Mouse (Mus musculus) activated CD4-positive, CD25-positive, alpha-beta regulatory T cell, adult 9 weeks (primary cell): ENCODE data around the gene Bms1. TPM values are rescaled to one million over a fixed set of nuclear protein-coding genes. Genes with fewer than 3 reads are reported as not detected.

Experiments used
- polyA plus RNA-seq: library from polyadenylated mRNA; unstranded; fragments of 100-300 nt; shearing (Covaris generic); gene quantifications from one replicate; pipeline ENCODE4 v1.2.1, GENCODE M21; 2017

The Bms1 gene
- polyA plus RNA-seq, result 70.8 TPM

DNA sequence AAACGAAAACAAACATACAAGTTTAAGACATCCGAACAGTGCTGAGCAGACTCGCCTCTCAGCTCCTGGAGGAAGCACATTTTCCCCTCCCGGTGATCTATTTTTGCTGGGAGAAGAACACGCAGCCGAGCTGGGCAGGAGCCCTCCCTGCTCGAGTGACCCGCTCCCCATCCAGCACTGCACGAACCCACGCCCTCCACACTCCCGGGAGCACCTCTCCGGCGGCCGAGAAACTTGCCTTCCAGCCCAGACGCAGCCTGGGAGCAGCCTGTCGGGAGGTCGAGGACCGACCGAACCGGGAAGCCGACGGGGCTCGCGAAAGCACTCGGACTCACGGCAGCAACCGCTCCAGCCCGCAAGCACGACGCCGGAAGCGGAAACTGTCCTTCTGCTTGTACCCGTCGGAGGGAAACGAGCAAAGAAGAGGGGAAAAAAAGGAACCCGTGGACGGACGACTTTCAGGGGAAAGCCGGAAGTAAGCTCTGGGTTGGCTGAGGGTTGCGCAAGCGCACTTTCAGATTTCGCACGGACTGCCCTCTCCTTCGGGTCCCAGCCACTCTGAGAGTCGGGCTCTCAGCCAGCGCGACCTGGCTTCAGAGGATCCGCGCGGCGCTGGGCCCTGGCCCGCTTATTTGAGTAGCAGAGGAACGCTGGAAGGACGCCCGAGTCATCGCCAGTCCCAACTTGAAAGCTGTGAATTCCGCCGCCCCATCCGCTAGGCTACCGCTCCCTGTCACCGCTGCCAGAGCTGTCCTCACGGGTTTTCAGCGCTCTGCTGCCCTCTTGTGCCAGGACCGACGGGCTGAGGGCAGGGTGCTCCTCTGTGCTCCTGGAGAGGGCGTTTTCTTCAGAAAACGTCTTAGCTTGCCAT lies at the start of gene Bms1:
Gene Bms1, minus strand, starts transcription at position 425 of the 871 bp plus-strand sequence.

DNA sequence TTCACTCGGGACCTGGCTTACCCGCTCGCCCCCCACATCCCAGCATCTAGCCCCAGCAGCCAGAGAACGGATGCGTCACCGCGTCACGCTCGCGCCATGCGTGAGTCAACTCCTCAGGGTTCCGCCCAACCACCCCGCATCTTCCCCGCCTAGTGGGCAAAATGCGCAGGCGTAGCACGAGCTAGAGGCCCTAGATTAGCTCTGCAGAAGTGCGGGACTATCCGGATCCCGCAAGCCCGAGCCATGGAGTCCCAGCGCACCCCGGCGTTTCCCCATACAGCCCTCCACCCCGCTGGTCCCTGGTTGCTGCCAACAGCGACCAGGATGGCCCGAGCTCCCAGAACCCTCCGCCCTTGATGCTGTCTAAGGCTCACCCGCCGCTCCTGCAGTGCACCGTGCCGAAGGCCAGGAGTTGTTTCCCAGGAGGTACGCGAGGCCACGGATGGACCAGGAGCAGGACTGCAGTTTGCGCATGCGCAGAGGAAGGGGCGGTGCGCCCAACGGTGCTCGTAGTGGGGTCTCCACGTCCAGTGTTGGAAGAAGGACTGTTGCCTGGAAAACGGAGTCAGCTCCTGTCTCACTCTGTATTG lies 35.9 kb upstream of the Bms1 start, which contains the start of gene Zfp248:
Gene Zfp248, minus strand, starts transcription at position 487 of the 590 bp plus-strand sequence.

Other genes with a start within 250 kb of the Bms1 start
- gene Ret, start 221.8 kb downstream of the Bms1 start, polyA plus RNA-seq, result 0.23 TPM
- gene Zfp248, start 36.1 kb upstream of the Bms1 start, polyA plus RNA-seq, result 5.2 TPM
- not detected for gene Zfp9, start 59.8 kb upstream of the Bms1 start, polyA plus RNA-seq
- 11.1 TPM for gene Ankrd26, start 142.8 kb upstream of the Bms1 start, polyA plus RNA-seq